Mouse (Mus musculus): ENCODE data around the gene Hivep3.

Gene Hivep3

DNA sequence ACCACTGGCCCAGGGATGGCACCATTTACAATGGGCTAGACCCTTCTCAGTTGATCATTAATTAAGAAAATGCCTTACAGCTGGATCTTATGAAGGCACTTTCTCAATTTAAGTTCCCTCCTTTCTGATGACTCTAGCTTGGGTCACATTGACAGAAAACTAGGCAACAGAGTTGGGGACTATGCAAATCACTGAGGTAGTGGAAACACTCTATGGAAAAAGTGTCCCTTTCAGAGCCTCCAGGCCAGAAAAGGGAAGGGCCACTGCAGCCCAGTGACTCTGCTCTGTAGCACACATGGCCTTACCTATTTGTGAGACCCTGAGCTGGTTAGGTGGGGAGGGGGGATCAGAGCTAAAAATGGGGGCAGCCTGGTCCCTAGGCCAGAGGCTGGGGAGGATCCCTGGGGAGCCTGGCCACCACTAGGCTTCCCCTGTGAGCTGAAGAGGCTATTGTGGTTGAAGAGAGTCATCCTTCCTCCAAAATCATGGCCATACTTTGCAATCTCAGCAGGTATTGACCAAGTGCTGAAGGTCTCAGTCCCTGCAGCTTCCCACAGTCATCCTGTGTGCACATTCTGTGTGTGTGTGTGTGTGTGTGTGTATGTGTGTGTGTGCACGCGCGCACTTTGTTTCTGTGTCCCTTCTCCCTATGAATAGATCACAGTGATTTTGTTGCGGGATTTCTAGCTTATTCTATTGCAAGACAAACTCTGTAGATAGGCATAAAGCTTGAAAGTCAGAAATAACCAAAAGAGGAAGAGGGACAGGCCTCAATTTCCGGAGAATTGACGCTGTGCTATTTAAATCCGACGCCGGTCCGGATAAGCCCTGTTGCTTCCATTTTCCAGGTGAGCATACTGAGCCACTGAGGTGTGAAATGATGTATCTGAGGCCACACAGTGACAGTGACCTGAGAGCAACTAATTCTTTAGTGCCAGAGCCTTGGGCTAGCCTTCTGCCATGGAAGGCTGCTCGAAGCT lies 319.7 kb downstream of the Hivep3 start:
- in situ Hi-C loops (cut with MboI, MseI): no loop called here

DNA sequence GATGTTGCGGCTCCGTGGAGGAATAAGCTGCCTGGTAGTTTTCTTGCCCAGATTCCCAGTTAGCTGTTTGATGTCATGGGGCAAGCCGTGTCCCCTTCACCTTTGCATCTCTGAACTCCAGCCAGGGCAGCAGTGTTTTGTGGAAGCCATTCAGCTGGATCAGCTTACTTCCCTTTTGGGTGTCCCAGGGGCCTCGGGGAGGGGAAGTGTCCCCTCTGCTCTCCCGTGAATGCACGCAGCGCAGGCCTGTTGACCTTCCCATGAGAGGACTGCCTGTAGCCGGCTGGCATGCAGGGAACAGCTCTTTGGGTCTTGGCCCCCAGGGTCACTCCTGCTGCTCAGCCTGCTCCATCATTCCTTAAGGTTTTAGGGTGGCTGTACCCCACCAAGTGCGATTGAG lies 320.6 kb downstream of the Hivep3 start:
- in situ Hi-C loops (cut with MboI, MseI): no loop called here

DNA sequence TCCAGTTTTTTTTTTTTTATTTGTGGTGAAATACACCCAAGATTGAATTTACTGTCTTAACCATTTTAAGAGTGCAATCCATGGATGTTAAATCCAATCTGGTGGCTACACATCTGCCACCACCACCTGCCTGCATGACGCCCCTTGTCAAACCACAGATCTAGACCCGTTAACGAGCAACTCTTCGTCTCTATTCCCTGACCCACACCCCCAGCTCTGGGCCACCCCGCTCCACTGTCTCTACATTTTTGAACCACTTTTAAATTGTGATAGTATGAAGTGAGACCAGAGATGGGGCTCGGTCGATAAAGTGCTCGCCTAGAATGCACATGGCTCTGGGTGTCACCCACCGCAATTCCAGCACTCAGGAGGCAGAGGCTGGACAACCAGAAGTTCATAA lies 322.9 kb downstream of the Hivep3 start:
- in situ Hi-C loops (cut with MboI, MseI): no loop called here

- in situ Hi-C loops (cut with MboI, MseI): no loop called here
These were observed 323.9 kb downstream of the Hivep3 start for GRCm38 (mm10) chr4:120057529-120057928.

DNA sequence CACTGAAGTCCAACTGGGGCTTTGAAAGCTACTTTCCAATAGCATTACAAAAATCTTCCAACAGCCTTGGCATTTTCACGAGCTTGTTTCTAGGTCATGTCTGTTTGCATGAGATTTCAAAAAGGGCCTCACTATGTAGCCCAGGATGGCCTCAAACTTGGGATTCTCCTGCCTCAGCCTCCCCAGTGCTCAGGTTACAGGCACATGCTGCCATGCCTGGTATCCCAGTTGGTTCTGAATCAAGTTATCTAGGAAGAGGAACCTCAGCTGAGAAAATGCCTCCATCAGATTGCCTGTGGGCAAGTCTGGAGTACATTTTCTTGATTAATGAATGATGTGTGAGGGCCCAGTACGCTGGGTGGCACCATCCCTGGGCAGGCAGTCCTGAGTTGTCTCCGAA lies 324.6 kb downstream of the Hivep3 start:
- in situ Hi-C loops (cut with MboI, MseI): no loop called here

DNA sequence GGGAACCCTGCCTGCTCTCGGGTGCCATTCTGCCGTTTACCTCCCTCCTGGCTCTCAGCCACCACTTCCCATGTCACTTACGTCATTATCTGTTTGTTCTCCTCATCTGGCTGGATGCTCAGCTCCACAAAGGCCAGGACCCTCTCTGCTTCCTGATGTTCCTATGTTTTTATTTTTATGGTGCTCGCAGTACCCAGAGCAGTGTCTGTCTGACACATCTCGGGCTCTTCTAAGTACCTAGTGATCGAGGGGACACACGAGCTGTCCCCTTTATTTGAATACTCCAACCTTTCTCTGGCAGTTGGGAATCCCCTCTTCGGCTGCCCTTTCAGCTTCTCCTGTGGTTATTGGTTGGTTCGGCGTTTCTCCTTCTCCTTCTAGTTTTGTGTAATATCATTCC lies 325.2 kb downstream of the Hivep3 start:
- in situ Hi-C loops (cut with MboI, MseI): no loop called here

- in situ Hi-C loops (cut with MboI, MseI): loop anchor here (5.0 kb wide), 1 partner anchor 99 kb away; no protein-coding TSS in a partner anchor
These were observed 328.1 kb downstream of the Hivep3 start for GRCm38 (mm10) chr4:120061727-120062126.

- in situ Hi-C loops (cut with MboI, MseI): loop anchor here (5.0 kb wide), 1 partner anchor 100 kb away; no protein-coding TSS in a partner anchor
These were observed 328.6 kb downstream of the Hivep3 start for GRCm38 (mm10) chr4:120062198-120062597.

- in situ Hi-C loops (cut with MboI, MseI): loop anchor here (5.0 kb wide), 1 partner anchor 100 kb away; no protein-coding TSS in a partner anchor
These were observed 329.2 kb downstream of the Hivep3 start for GRCm38 (mm10) chr4:120062754-120063153.

DNA sequence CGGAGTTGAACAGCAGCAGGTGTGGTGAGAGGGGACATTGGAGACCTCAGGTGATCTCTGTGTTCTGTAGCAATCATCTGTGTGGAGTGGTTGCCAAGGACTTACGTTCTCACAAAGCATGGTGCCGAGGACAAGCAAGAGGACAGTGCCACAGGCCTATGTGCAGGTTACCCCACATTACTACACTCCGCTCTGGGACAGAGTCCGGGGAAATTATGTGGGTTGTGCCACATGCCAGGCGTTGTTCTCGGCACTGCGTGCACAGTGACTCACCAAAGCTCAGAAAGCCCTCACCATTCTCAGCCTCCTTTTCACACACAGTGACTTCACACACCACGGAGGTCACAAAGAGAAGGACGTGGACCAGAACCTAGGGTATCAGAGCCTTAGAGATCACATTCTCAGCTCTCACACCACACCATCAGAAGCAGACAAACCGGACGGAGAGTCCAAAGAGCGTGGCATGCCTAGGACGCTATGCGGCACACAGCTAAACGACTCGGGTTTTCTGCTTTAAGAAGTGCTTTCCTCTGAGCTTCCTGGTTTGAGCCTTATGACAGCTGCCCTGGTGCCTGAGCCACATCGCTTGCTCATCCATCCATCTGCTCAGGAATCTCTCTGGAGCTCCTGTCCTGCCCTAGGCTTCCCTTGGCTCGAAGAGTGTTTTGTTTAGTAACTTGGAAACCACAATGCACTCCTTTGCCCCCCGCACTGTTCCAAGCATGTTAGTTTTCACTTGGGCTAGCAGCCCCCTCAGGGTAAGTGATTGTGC lies 330.0 kb downstream of the Hivep3 start:
- in situ Hi-C loops (cut with MboI, MseI): loop anchor here (5.0 kb wide), 1 partner anchor 101 kb away; no protein-coding TSS in a partner anchor

DNA sequence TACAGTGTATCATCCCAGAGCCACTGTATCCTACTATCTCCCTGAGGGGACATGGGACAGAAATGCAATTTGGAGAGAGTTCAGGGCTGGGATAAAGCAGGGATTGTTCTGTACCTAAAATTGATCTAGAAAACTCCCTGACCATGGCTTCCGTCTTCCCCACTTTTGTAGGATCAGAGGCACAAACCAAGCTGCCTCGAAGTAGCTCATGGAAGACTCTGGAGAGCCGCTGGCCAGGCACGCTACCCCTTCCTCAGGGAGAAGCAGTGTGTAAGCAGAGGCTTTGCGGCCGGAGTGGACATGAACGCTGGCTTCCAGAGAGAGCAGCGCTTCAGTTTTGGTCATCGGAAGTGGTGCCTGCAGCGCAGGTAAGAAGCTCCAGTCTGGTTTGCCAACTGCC lies 331.1 kb downstream of the Hivep3 start, which contains the start of gene AL607142.1:
AL607142.1 (plus strand) TSS at position 301 of the 400 bp plus-strand sequence.
- in situ Hi-C loops (cut with MboI, MseI): loop anchor here (5.0 kb wide), 1 partner anchor 102 kb away; no protein-coding TSS in a partner anchor

GRCm38 (mm10) chr4:120066841-120067591 lies 333.4 kb downstream of the Hivep3 start:
- in situ Hi-C loops (cut with MboI, MseI): no loop called here

DNA sequence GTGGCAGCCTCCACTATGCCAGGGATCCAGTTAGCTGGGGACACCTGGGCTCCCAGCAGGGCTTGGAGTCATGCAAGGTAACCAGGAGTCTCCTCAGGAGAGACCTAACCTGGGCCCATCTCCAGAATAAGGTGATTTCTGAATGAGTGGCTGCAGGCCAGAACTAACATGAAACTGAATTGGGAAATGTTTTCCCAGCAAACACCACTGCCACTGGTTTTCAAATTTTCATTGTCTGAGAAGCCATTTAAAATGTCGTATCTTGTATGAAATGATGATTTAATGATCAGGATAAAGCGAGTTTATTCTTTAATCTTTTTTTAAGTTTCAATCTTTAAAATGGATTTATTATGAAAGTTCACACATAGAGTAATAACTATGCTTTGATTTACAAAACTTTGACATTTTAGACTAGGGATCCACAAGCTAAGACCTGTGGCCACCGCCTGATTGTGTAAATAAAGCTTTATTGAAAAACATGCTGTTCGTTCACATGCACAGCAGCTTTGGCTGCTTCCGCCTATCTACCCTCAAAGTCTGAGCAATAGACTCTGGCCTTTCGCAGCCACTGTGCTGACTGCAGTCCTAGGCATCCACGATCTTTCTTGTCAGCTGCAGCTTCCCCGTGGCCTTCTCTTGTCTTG lies 334.1 kb downstream of the Hivep3 start:
- in situ Hi-C loops (cut with MboI, MseI): no loop called here

DNA sequence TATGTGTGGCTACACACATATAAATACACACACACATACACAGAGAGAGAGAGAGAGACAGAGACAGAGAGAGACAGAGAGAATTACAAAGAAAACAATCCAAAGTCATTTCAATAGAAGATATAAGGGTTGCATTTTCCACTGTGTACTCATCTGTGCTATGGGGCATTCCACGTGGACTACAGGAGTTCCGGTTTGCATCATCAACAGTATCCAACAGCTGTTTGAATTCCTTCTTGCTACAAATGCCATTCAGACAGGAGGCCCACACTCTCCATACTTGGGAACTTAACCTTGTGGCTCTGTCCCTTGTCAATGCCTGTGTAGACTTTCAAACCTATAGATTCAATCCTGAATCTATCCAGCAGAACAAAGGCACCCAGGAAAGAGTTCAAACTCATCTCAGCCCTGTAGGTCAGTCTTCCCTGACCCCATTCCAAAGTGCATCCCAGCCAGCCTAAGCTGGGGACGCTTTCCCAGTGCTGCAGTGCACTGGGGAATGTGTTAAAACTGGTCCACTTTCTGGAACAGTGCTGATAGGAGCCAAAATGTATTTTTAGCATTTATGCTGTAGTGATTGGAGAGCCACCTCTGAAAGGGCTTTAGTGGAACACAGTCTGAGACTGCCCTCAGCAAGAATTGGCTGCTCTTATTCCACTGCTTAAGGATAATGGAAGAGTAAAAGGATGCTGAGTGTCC lies 335.4 kb downstream of the Hivep3 start:
- in situ Hi-C loops (cut with MboI, MseI): no loop called here

GRCm38 (mm10) chr4:120069582-120069980 lies 336.0 kb downstream of the Hivep3 start:
- in situ Hi-C loops (cut with MboI, MseI): no loop called here

DNA sequence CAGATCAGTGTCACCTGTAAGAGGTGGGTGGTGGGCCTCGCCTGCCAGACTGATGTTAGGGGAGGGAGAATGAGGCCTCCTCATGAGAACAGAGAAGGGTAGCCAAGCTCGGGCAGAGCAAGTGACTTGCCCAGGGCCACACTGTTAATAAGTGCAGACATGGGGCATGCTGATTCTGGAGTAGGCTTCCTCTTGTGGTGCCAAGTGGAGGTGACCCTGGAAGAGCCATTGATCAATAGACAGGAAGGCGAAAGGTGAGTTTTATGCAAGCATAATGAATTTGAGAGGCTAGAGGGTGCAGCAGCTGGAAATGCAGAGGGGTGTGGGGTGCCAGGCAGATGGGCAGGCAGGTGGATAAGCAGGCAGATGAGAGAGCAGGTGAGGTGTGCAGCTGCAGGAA lies 337.8 kb downstream of the Hivep3 start:
- in situ Hi-C loops (cut with MboI, MseI): no loop called here

DNA sequence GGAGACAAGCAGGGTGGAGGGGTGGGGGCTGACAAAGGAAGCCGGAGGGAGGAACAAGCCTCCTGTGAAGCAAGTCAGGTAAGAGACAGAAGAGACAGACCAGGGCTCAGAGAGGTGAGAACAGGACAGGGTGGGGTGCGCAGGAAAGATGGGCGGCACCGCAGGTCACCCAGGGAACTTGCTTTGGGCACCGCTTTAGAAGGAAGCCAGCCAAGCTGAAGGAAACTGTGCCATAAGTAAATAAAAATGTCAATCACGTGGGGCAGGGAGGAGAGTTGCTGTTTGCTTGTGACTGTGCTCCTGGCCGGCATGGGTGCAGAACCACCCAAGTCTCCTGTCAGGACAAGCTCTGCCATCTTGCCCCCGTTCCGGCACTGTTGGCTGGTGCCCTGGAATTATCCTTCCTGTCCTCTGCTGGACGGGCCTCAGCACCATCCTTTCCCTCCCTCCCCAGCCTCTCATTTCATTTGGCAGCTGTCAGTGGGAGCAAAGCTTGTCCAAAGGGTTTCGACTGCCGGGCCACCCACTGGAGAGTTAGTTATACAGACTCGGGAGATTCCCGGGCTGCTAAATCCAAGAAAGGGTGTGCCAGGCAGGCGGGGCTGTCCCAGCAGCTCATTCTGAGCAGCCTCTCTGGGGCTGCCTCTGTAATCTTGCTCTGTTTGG lies 338.4 kb downstream of the Hivep3 start:
- in situ Hi-C loops (cut with MboI, MseI): no loop called here

GRCm38 (mm10) chr4:120074061-120074460 lies 340.5 kb downstream of the Hivep3 start:
- in situ Hi-C loops (cut with MboI, MseI): no loop called here

DNA sequence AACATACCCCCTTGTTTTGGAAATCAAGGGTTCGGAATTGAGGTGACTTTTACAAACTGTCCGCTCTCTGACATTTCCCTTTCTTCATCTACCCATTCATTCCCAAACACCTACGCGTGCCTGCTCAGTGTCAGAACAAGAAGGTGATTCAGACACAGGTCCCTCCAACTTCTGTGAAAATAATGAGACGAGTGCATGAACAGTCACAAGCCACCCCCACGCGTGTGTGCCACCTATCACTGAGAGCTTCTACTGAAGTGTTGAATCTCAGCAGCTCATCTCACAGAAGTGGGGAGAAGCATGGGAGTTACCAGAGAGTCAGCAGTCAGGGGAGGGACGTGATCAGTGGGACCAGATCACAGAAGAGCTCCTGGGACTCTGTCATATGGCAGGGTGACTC lies 343.7 kb downstream of the Hivep3 start:
- in situ Hi-C loops (cut with MboI, MseI): no loop called here

DNA sequence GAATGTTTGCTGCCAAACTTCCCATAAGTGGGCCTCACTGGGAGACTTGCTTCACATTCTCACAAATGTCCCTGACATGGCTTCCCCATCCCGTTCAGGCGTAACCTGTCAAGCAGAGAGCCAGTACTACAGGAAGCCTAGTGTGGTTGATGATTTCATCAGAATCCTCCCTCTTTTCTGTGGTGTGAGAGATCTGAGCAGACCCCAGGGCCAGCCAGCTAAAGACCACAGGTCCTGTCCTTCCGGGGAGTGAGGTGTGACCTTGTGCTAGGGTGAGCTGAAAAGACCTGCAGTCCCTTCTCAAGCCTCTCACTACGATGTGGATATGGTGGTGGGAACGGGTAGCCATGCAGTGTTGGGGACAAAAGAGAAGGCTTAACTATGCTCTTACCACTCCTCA lies 348.9 kb downstream of the Hivep3 start:
- in situ Hi-C loops (cut with MboI, MseI): no loop called here

Measured in T-helper 1 cell (primary cell).